Mouse (Mus musculus) embryonic facial prominence, embryonic 12.5 days (tissue): ENCODE results near the gene Bmp8b. TPM values are rescaled to one million over a fixed set of nuclear protein-coding genes. Genes with fewer than 3 reads are reported as not detected.
"Not testable (repeated sequence)": the region's sequence is repeated elsewhere in the genome, so short reads cannot be mapped to it uniquely, and the experiment has no call there.

Experiments
- ATAC-seq: fragments of 200-750 bp; cut with Nextera tagmentation; 2 replicates; pipeline ENCODE4 v1.8.0; 2017; ENCODE audit not compliant: insufficient number of reproducible peaks, insufficient read depth, low FRiP score, low TSS enrichment
- H3K27ac ChIP-seq: fragments of 300-500 bp; sonication (generic); 2 replicates; pipeline ENCODE4 v1.5.1; 2016; ENCODE audit warnings: mild to moderate bottlenecking
- H3K27me3 ChIP-seq: fragments of 300-500 bp; sonication (generic); 2 replicates; pipeline ENCODE4 v1.6.1; 2016; ENCODE audit warnings: mild to moderate bottlenecking, moderate library complexity
- H3K36me3 ChIP-seq: fragments of 300-500 bp; sonication (generic); 2 replicates; pipeline ENCODE4 v1.6.1; 2016; ENCODE audit warnings: mild to moderate bottlenecking
- H3K4me1 ChIP-seq: fragments of 300-500 bp; sonication (generic); 2 replicates; pipeline ENCODE4 v1.6.1; 2016
- H3K4me2 ChIP-seq: fragments of 300-500 bp; sonication (generic); replicated peaks from 2 replicates; pipeline ENCODE4 v1.6.1; 2016; ENCODE audit warnings: mild to moderate bottlenecking, moderate library complexity
- H3K4me3 ChIP-seq: fragments of 300-500 bp; sonication (generic); 2 replicates; pipeline ENCODE4 v1.5.1; 2016; ENCODE audit warnings: mild to moderate bottlenecking
- H3K9ac ChIP-seq: fragments of 300-500 bp; sonication (generic); 2 replicates; pipeline ENCODE4 v1.6.1; 2016; ENCODE audit warnings: mild to moderate bottlenecking, moderate library complexity
- H3K9me3 ChIP-seq: fragments of 300-500 bp; sonication (generic); 2 replicates; pipeline ENCODE4 v1.6.1; 2016; ENCODE audit warnings: mild to moderate bottlenecking, moderate library complexity
- WGBS: fragments of 180-500 bp; shearing (Covaris S2); methylation state at CpG from one replicate; pipeline ENCODE4 v1.1.7; 2016; 5-methylcytosine and 5-hydroxymethylcytosine counted together
- polyA plus RNA-seq: library from polyadenylated mRNA; unstranded; fragments of >200 nt; fragmentation: Nextera tagmentation; extraction: Ambion mirVana; gene quantifications from 2 replicates; pipeline ENCODE4 v1.2.1, GENCODE M21; 2016

Bmp8b gene
- polyA plus RNA-seq, 1 experiment from 2014 or later: 0.55 TPM

DNA sequence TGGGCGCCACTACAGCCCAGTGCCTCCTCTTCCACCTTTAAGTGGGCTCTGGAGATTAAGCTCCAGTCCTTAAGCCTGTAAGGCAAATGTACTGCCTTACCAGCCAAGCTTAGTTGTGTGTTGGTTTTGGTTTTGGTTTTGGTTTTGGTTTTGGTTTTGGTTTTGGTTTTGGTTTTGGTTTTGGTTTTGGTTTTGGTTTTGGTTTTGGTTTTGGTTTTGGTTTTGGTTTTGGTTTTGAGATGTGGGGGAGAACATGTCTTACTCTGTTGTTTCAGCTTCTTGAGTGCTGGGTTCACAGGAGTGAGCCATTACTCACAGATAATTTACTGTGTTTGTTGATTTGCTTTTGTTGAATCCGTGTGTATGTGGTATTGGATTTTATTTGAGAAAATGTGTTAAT, 19.7 kb upstream of the Bmp8b start:
- WGBS: 76% methylated on average over 2 of the region's 2 CpGs
- H3K27me3 ChIP-seq: no peaks in the 10 kb centered on the region
- H3K27ac ChIP-seq: no peak overlapping the region
- no peaks in the 10 kb centered on the region for H3K4me1 ChIP-seq
- no peak overlapping the region for H3K4me3 ChIP-seq
- H3K4me2 ChIP-seq: no peak overlapping the region
- no peaks in the 10 kb centered on the region for H3K9me3 ChIP-seq
- H3K9ac ChIP-seq: no peak overlapping the region
- H3K36me3 ChIP-seq: no peaks in the 10 kb centered on the region
- ATAC-seq: no peak

GRCm38 (mm10) chr4:123086381-123086780, 18.6 kb upstream of the Bmp8b start:
- 84% methylated on average over 4 of the region's 4 CpGs for WGBS
- H3K9ac ChIP-seq: no peak overlapping the region
- no peak for ATAC-seq

DNA sequence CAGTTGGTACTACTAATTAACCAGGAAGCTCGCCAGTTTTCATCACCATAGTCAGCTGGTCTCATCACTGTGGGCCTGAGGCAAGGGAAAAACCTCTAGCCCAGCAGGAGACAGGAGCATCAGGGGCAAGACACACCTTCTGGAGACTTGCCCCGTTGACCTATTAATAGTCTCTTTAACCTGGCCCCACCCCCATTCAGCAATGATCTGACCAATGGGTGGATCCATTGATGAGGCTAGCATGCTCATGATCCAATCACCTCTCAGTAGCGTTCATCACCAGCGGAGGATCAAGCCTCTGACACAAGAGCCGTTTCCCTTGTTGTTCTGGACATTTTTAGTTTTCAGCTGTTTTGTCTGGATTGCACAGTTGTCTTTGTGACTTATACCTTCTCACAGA, 12.3 kb upstream of the Bmp8b start:
- Histone ChIP-seq H3K9ac (no peak overlapping the region), H3K27ac (no peak overlapping the region), H3K36me3 (no peaks in the 10 kb centered on the region), H3K27me3 (no peaks in the 10 kb centered on the region), H3K9me3 (no peaks in the 10 kb centered on the region), H3K4me2 (no peak overlapping the region), H3K4me1 (peaks cover 6% of the 10 kb centered on the region), H3K4me3 (no peak overlapping the region)
- WGBS: 67% methylated on average over 5 of the region's 5 CpGs
- ATAC-seq: no peak

More at GRCm38 (mm10) chr4:123086381-123086780, 18.6 kb upstream of the Bmp8b start:
- Histone ChIP-seq H3K9me3 (no peaks in the 10 kb centered on the region), H3K4me1 (no peaks in the 10 kb centered on the region), H3K4me2 (no peak overlapping the region), H3K36me3 (no peaks in the 10 kb centered on the region), H3K4me3 (no peak overlapping the region), H3K27ac (no peak overlapping the region), H3K27me3 (no peaks in the 10 kb centered on the region)

DNA sequence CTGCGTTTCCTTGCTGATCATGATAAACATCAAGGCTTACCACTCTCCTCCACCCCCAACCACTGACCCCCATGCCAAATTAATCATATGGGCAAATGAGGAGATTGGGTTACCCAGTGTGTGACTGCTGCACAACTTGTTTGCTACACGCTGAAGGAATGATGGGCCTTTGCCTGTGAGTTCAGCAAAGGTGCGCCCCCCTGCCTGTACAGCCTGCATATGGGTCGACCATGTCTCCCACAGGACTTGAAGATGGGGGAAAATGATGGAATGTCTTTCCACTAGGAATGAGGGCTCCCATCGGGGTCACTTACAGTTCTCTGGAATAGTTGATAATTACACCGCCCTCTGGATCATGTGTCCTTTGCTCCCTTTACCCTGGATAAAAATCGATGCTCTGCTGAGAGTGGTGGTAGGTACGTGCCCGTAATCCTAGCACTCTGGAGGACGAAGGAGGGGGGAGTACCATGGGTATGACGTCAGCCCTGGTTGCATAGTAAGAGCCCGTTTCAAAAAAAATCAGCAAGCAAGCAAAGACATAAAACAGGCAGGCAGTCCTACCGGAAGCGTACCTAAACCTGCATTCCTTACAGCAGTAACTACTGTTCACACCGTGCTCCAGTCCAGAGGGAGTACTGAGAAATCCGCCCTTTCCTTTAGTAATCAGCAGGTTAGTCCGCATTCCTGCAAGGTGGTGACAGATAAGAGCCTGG, 11.7 kb upstream of the Bmp8b start:
- Histone ChIP-seq H3K9ac (no peak overlapping the region), H3K36me3 (no peaks in the 10 kb centered on the region), H3K27ac (0 out of 2 replicates have a peak overlapping the region, but pooled peaks have one; percentile 30), H3K4me1 (peaks cover 6% of the 10 kb centered on the region), H3K4me2 (peak overlapping the region; percentile 27), H3K4me3 (no peak overlapping the region), H3K27me3 (no peaks in the 10 kb centered on the region), H3K9me3 (no peaks in the 10 kb centered on the region)
- ATAC-seq: peak; percentile 70
- 40% methylated on average over 17 of the region's 17 CpGs for WGBS

GRCm38 (mm10) chr4:123093869-123094268, 11.1 kb upstream of the Bmp8b start:
- no peak for ATAC-seq
- Histone ChIP-seq H3K4me3 (no peak overlapping the region), H3K9ac (no peak overlapping the region), H3K27ac (0 out of 2 replicates have a peak overlapping the region, but pooled peaks have one; percentile 30), H3K27me3 (no peaks in the 10 kb centered on the region), H3K4me2 (no peak overlapping the region), H3K9me3 (no peaks in the 10 kb centered on the region), H3K4me1 (peaks cover 6% of the 10 kb centered on the region), H3K36me3 (no peaks in the 10 kb centered on the region)
- 48% methylated on average over 8 of the region's 9 CpGs for WGBS

- H3K9me3 ChIP-seq: no peaks in the 10 kb centered on the region
- H3K36me3 ChIP-seq: no peaks in the 10 kb centered on the region
- peak overlapping the region; percentile 46 for H3K4me2 ChIP-seq
- peaks cover 47% of the 10 kb centered on the region for H3K27me3 ChIP-seq
- 28% methylated on average over 24 of the region's 24 CpGs for WGBS
- peak overlapping the region; percentile 30 for H3K4me3 ChIP-seq
- no peak overlapping the region for H3K9ac ChIP-seq
- no peak overlapping the region for H3K27ac ChIP-seq
- no peak for ATAC-seq
- H3K4me1 ChIP-seq: peaks cover 8% of the 10 kb centered on the region; the same call in 1 of the 2 replicates
Measured at GRCm38 (mm10) chr4:123105451-123105790, 456 bp downstream of the Bmp8b start.

GRCm38 (mm10) chr4:123105929-123106328, 964 bp downstream of the Bmp8b start:
- not testable (repeated sequence) for H3K27ac ChIP-seq, H3K4me2 ChIP-seq, H3K4me3 ChIP-seq, ATAC-seq, H3K36me3 ChIP-seq, H3K9me3 ChIP-seq, H3K4me1 ChIP-seq, H3K9ac ChIP-seq
- H3K27me3 ChIP-seq: peaks cover 47% of the 10 kb centered on the region
- WGBS: 90% methylated on average over 7 of the region's 7 CpGs

DNA sequence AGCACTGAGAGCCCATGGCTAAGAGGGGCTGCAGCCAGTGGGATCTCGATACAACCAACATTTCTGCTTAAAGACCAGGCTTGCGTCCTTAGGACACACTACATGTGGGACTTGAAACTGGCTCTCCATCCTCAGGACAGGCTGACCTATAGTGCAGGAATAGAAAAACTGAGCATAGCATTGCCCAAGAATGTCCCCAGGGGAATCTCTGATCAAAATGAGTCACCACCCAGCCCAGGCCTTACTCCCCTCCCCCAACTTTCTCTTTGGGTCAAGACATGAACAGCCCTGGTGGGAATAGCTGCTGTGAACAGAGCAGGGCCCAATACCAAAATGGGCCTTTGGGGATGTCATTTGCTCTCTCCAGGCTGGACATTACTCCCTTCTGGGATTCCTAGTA, 1.9 kb downstream of the Bmp8b start:
- Histone ChIP-seq H3K27ac (no peak overlapping the region), H3K9ac (no peak overlapping the region), H3K36me3 (no peaks in the 10 kb centered on the region), H3K4me3 (no peak overlapping the region), H3K9me3 (no peaks in the 10 kb centered on the region), H3K4me2 (no peak overlapping the region), H3K27me3 (peaks cover 47% of the 10 kb centered on the region), H3K4me1 (peaks cover 8% of the 10 kb centered on the region; the same call in 1 of the 2 replicates)
- 90% methylated on average over 2 of the region's 2 CpGs for WGBS
- no peak for ATAC-seq

- Histone ChIP-seq H3K36me3 (no peaks in the 10 kb centered on the region), H3K4me2 (no peak overlapping the region), H3K9ac (no peak overlapping the region), H3K4me3 (no peak overlapping the region), H3K27ac (no peak overlapping the region), H3K27me3 (peaks cover 43% of the 10 kb centered on the region), H3K9me3 (no peaks in the 10 kb centered on the region), H3K4me1 (peaks cover 8% of the 10 kb centered on the region; the same call in 1 of the 2 replicates)
- 85% methylated on average over 5 of the region's 5 CpGs for WGBS
- no peak for ATAC-seq
Measured at GRCm38 (mm10) chr4:123108056-123108455, 3.1 kb downstream of the Bmp8b start.

DNA sequence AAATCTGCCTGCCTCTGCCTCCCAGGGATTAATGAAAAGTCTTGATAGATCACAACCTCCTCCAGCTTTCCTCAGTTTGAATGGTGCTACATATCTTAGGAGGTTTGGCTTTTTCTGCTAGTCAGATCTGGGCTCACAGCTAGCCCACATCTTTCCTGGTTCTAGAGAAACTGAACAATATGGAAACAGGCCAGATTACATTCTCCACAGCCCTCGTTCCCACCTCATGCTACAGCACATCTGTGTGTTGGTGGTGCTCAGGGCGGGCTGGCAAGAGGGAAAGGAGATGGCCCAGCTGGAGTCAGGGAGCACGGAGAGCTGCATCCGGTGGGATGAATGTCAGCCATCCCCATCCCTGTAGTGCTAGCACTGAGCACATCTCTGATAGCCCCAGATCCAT, 5.8 kb downstream of the Bmp8b start:
- Histone ChIP-seq H3K27me3 (peaks cover 23% of the 10 kb centered on the region), H3K4me3 (no peak overlapping the region), H3K9me3 (no peaks in the 10 kb centered on the region), H3K4me1 (no peaks in the 10 kb centered on the region), H3K9ac (no peak overlapping the region), H3K4me2 (no peak overlapping the region), H3K27ac (no peak overlapping the region), H3K36me3 (no peaks in the 10 kb centered on the region)
- no peak for ATAC-seq
- 86% methylated on average over 4 of the region's 4 CpGs for WGBS

- H3K4me1 ChIP-seq, H3K9ac ChIP-seq, H3K4me3 ChIP-seq, H3K36me3 ChIP-seq, H3K27ac ChIP-seq, H3K4me2 ChIP-seq, ATAC-seq, H3K9me3 ChIP-seq: not testable (repeated sequence)
- WGBS: 64% methylated on average over 10 of the region's 10 CpGs
- peaks cover 21% of the 10 kb centered on the region for H3K27me3 ChIP-seq
Measured at GRCm38 (mm10) chr4:123111275-123111983, 6.5 kb downstream of the Bmp8b start.

GRCm38 (mm10) chr4:123112216-123112764, 7.3 kb downstream of the Bmp8b start:
- no peak overlapping the region for H3K27ac ChIP-seq
- peaks cover 17% of the 10 kb centered on the region for H3K27me3 ChIP-seq
- H3K9me3 ChIP-seq: no peaks in the 10 kb centered on the region
- WGBS: 74% methylated on average over 8 of the region's 8 CpGs
- no peaks in the 10 kb centered on the region for H3K4me1 ChIP-seq
- ATAC-seq: no peak
- no peak overlapping the region for H3K4me3 ChIP-seq
- no peaks in the 10 kb centered on the region for H3K36me3 ChIP-seq
- H3K9ac ChIP-seq: no peak overlapping the region
- no peak overlapping the region for H3K4me2 ChIP-seq
